Mouse (Mus musculus): ENCODE results near the gene Ptpre. TPM values are rescaled to one million over a fixed set of nuclear protein-coding genes. Genes with fewer than 3 reads are reported as not detected.

The Ptpre gene
- polyA plus RNA-seq, 1 experiment from 2014 or later: 1.9 TPM

DNA sequence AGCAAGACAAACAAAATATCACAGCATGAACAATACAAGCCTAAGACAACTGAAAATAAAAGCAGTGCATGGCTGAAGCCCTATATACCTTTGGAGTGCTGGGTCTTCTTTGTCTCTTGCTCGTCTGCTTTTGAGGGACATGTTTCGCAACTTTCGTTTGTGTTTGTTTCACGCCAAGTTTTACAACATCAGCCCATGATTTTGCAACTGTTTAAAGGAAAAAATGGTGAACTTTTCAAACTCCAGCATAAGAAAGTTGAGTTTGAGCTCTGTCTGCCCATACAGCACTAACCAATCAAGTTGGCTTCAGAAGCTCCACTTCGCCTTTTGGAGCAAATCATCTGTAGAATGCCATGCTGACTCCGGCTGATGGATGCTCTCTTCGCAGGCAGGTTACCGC is 167.0 kb downstream of the Ptpre start:
- DNase-seq (ENCODE audit: low spot score) (no peak), ATAC-seq (no peak)
- Histone ChIP-seq H3K36me3 (ENCODE audit: control insufficient read depth, insufficient read depth, low read length) (peaks cover 96% of the 10 kb centered on the region), H3K4me1 (ENCODE audit: control insufficient read depth, insufficient read depth, low read length) (no peaks in the 10 kb centered on the region), H3K4me2 (ENCODE audit: low read length) (no peak overlapping the region), H3K27ac (ENCODE audit: low read depth, low read length) (no peak overlapping the region), H3K27me3 (replicated peaks; ENCODE audit: control insufficient read depth, insufficient read depth, low read length) (no peaks in the 10 kb centered on the region), H3K9me3 (replicated peaks; ENCODE audit: control insufficient read depth, low read length) (no peaks in the 10 kb centered on the region), H3K9ac (ENCODE audit: low read length) (no peak overlapping the region), H3K4me3 (ENCODE audit: low read depth, low read length) (no peak overlapping the region)
- WGBS: 91% methylated on average over 8 of the region's 8 CpGs

DNA sequence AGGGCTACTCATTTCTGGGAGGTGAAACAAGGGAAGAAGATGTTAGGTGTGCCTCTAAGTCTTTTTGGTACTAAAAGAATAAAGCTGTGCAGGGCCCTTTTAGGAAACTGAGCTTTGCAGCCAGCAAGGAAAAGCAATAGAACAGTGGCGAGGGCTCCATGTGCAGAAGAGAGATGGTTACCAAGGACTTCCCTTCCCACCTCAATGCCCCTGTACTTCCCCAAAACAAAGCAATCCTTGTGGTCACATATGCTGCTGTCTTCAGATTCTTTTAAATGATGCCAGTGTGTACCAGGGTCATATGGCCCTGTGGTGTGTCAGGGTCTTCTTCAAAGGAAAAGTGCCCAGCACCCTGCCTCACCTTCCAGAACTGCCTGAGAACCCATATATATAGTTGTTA is 167.8 kb downstream of the Ptpre start:
- H3K9ac ChIP-seq (ENCODE audit: low read length): no peak overlapping the region
- DNase-seq (ENCODE audit: low spot score) (no peak), ATAC-seq (no peak)
- H3K36me3 ChIP-seq (ENCODE audit: control insufficient read depth, insufficient read depth, low read length): peaks cover 89% of the 10 kb centered on the region
- no peak overlapping the region for H3K27ac ChIP-seq (ENCODE audit: low read depth, low read length)
- H3K27me3 ChIP-seq (replicated peaks; ENCODE audit: control insufficient read depth, insufficient read depth, low read length): no peaks in the 10 kb centered on the region
- H3K4me1 ChIP-seq (ENCODE audit: control insufficient read depth, insufficient read depth, low read length): no peaks in the 10 kb centered on the region
- 96% methylated on average over 1 of the region's 1 CpGs for WGBS
- H3K4me3 ChIP-seq (ENCODE audit: low read depth, low read length): no peak overlapping the region
- no peak overlapping the region for H3K4me2 ChIP-seq (ENCODE audit: low read length)
- no peaks in the 10 kb centered on the region for H3K9me3 ChIP-seq (replicated peaks; ENCODE audit: control insufficient read depth, low read length)

- H3K9me3 ChIP-seq (replicated peaks; ENCODE audit: control insufficient read depth, low read length): no peaks in the 10 kb centered on the region
- no peaks in the 10 kb centered on the region for H3K27me3 ChIP-seq (replicated peaks; ENCODE audit: control insufficient read depth, insufficient read depth, low read length)
- no peak overlapping the region for H3K9ac ChIP-seq (ENCODE audit: low read length)
- no peak overlapping the region for H3K4me3 ChIP-seq (ENCODE audit: low read depth, low read length)
- H3K36me3 ChIP-seq (ENCODE audit: control insufficient read depth, insufficient read depth, low read length): peaks cover 82% of the 10 kb centered on the region
- ATAC-seq (no peak), DNase-seq (ENCODE audit: low spot score) (no peak)
- H3K4me1 ChIP-seq (ENCODE audit: control insufficient read depth, insufficient read depth, low read length): no peaks in the 10 kb centered on the region
- H3K4me2 ChIP-seq (ENCODE audit: low read length): no peak overlapping the region
- H3K27ac ChIP-seq (ENCODE audit: low read depth, low read length): no peak overlapping the region
- 94% methylated on average over 6 of the region's 6 CpGs for WGBS
These were observed 168.5 kb downstream of the Ptpre start for GRCm38 (mm10) chr7:135705753-135706152.

GRCm38 (mm10) chr7:135710702-135711101 is 173.4 kb downstream of the Ptpre start:
- no peak overlapping the region for H3K4me2 ChIP-seq (ENCODE audit: low read length)
- ATAC-seq (no peak), DNase-seq (ENCODE audit: low spot score) (no peak)
- H3K36me3 ChIP-seq (ENCODE audit: control insufficient read depth, insufficient read depth, low read length): peaks cover 36% of the 10 kb centered on the region
- 69% methylated on average over 2 of the region's 2 CpGs for WGBS
- H3K9ac ChIP-seq (ENCODE audit: low read length): no peak overlapping the region
- peaks cover 10% of the 10 kb centered on the region; the same call in 1 of the 2 replicates for H3K4me1 ChIP-seq (ENCODE audit: control insufficient read depth, insufficient read depth, low read length)
- H3K27ac ChIP-seq (ENCODE audit: low read depth, low read length): no peak overlapping the region
- H3K27me3 ChIP-seq (replicated peaks; ENCODE audit: control insufficient read depth, insufficient read depth, low read length): no peaks in the 10 kb centered on the region
- no peaks in the 10 kb centered on the region for H3K9me3 ChIP-seq (replicated peaks; ENCODE audit: control insufficient read depth, low read length)
- no peak overlapping the region for H3K4me3 ChIP-seq (ENCODE audit: low read depth, low read length)

- Histone ChIP-seq H3K4me3 (ENCODE audit: low read depth, low read length) (0 out of 2 replicates have a peak overlapping the region, but pooled peaks have one; percentile 82), H3K36me3 (ENCODE audit: control insufficient read depth, insufficient read depth, low read length) (peaks cover 18% of the 10 kb centered on the region), H3K4me1 (ENCODE audit: control insufficient read depth, insufficient read depth, low read length) (peaks cover 14% of the 10 kb centered on the region; the same call in 1 of the 2 replicates), H3K27ac (ENCODE audit: low read depth, low read length) (no peak overlapping the region), H3K9me3 (replicated peaks; ENCODE audit: control insufficient read depth, low read length) (no peaks in the 10 kb centered on the region), H3K27me3 (replicated peaks; ENCODE audit: control insufficient read depth, insufficient read depth, low read length) (no peaks in the 10 kb centered on the region), H3K9ac (ENCODE audit: low read length) (no peak overlapping the region), H3K4me2 (ENCODE audit: low read length) (peak overlapping the region; percentile 78)
- WGBS: 66% methylated on average over 1 of the region's 1 CpGs
- ATAC-seq (no peak), DNase-seq (ENCODE audit: low spot score) (no peak)
These were observed 175.3 kb downstream of the Ptpre start for GRCm38 (mm10) chr7:135712534-135712933.

DNA sequence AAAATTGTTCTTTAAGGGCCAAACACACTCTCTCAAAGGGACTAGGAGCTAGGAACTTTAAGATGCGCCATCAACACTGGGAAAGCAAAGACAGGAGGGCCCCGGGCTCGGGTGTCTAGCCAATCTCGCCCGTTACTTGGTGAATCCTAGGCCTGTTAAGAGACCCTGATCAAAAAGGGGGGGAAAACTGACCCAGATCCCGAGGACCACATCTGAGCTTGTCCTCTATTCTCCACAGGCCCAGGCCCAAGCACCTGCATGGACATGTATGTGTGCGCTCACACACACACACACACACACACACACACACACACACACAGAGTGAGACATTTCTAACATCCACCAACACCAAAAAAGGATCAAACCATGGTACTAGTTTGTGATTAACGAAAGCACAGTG is 176.0 kb downstream of the Ptpre start:
- 65% methylated on average over 8 of the region's 8 CpGs for WGBS
- Histone ChIP-seq H3K36me3 (ENCODE audit: control insufficient read depth, insufficient read depth, low read length) (peaks cover 11% of the 10 kb centered on the region; the same call in 1 of the 2 replicates), H3K4me3 (ENCODE audit: low read depth, low read length) (peak overlapping the region; percentile 82), H3K27ac (ENCODE audit: low read depth, low read length) (no peak overlapping the region), H3K4me1 (ENCODE audit: control insufficient read depth, insufficient read depth, low read length) (peaks cover 14% of the 10 kb centered on the region; the same call in 1 of the 2 replicates), H3K27me3 (replicated peaks; ENCODE audit: control insufficient read depth, insufficient read depth, low read length) (no peaks in the 10 kb centered on the region), H3K9me3 (replicated peaks; ENCODE audit: control insufficient read depth, low read length) (no peaks in the 10 kb centered on the region), H3K4me2 (ENCODE audit: low read length) (peak overlapping the region; percentile 78), H3K9ac (ENCODE audit: low read length) (no peak overlapping the region; the same call in 1 of the 2 replicates)
- no peak for ATAC-seq
- DNase-seq (ENCODE audit: low spot score): no peak

- Histone ChIP-seq H3K9me3 (replicated peaks; ENCODE audit: control insufficient read depth, low read length) (no peaks in the 10 kb centered on the region), H3K4me2 (ENCODE audit: low read length) (peak overlapping the region; percentile 78), H3K4me1 (ENCODE audit: control insufficient read depth, insufficient read depth, low read length) (peaks cover 14% of the 10 kb centered on the region; the same call in 1 of the 2 replicates), H3K4me3 (ENCODE audit: low read depth, low read length) (peak overlapping the region; percentile 82), H3K9ac (ENCODE audit: low read length) (peak overlapping the region; percentile 85), H3K36me3 (ENCODE audit: control insufficient read depth, insufficient read depth, low read length) (no peaks in the 10 kb centered on the region), H3K27me3 (replicated peaks; ENCODE audit: control insufficient read depth, insufficient read depth, low read length) (no peaks in the 10 kb centered on the region), H3K27ac (ENCODE audit: low read depth, low read length) (no peak overlapping the region)
- ATAC-seq: no peak
- 2% methylated on average over 7 of the region's 7 CpGs for WGBS
- DNase-seq (ENCODE audit: low spot score): peak; percentile 21
These were observed 177.9 kb downstream of the Ptpre start for GRCm38 (mm10) chr7:135715166-135715565.

DNA sequence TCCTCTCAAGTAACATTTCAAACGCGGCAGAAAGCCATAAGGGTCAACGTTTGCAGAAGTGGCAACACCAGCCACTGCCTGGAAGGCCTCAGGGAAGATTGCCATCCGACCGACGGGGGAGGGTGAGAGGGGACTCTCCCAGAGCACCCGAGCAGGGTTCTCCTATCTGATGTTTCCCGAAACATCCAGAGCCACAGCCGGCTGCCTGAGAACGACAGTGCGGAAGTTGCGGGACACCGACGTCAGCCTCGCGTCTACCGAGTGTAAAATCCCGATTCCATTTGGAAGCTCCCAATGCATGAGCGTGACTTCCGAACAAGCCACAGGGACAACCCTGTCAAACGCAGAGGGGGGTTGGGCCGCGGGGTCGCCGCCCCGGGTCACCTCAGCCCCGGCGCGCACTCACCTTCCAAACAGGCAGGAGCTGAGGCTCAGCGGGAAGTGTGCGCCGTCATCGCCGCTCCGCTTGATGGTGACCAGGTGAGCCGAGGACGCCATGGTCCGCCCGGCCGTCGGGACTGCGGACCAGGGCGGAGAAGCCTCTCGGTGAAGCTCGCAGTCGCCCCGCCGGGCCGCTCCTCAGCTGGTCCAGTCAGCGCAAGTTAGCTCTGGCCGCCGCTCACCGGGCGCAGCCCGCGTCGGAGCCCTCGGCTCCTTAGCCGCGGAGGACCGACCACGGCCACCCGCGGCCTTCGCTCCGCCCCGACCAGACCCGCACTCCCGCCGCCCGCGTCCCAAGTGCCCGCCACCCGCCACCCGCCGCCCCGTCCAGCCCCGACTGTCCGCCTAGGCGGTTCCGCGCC is 178.6 kb downstream of the Ptpre start, which contains the start of gene Mki67:
TSS of gene Mki67 (minus strand) at position 720 of the 803 bp plus-strand sequence.
- H3K4me3 ChIP-seq (ENCODE audit: low read depth, low read length): peak within 1 kb of the TSS; percentile 82
- ATAC-seq: no peak; the same call in 1 of the 2 replicates
- H3K36me3 ChIP-seq (ENCODE audit: control insufficient read depth, insufficient read depth, low read length): no peaks in the 10 kb centered on the region
- no peaks in the 10 kb centered on the region for H3K27me3 ChIP-seq (replicated peaks; ENCODE audit: control insufficient read depth, insufficient read depth, low read length)
- H3K4me2 ChIP-seq (ENCODE audit: low read length): peak within 1 kb of the TSS; percentile 78
- peak; percentile 41 for DNase-seq (ENCODE audit: low spot score)
- peaks cover 14% of the 10 kb centered on the region; the same call in 1 of the 2 replicates for H3K4me1 ChIP-seq (ENCODE audit: control insufficient read depth, insufficient read depth, low read length)
- H3K9me3 ChIP-seq (replicated peaks; ENCODE audit: control insufficient read depth, low read length): no peaks in the 10 kb centered on the region
- under 1% methylated on average over 71 of the region's 82 CpGs for WGBS
- peak within 1 kb of the TSS; percentile 85 for H3K9ac ChIP-seq (ENCODE audit: low read length)
- peak within 1 kb of the TSS; percentile 58; the same call in 1 of the 2 replicates for H3K27ac ChIP-seq (ENCODE audit: low read depth, low read length)

DNA sequence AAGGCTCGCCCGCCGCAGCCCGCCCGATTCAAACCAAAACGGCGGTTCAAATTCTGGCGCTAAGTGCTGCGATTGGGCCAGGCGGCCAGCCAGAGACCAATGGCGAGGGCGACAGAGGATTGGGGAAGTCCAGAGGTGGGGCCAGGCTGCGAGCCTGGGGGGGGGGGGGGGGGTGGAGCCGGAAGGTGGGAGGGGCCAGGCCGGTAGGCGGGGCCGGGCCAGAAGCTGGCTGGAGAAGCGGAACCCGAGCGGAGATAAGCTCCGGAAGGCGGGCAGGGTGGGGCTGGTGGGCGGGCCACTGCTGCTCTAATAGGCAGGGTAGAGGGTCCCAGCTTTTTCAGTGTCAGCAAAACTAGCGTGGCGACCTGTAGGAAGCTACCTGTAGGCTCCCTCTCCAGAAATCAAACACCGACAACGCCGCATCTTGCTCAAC is 179.2 kb downstream of the Ptpre start:
- Histone ChIP-seq H3K27ac (ENCODE audit: low read depth, low read length) (0 out of 2 replicates have a peak overlapping the region, but pooled peaks have one; percentile 58), H3K9me3 (replicated peaks; ENCODE audit: control insufficient read depth, low read length) (no peaks in the 10 kb centered on the region), H3K4me2 (ENCODE audit: low read length) (peak overlapping the region; percentile 78), H3K4me3 (ENCODE audit: low read depth, low read length) (peak overlapping the region; percentile 82), H3K4me1 (ENCODE audit: control insufficient read depth, insufficient read depth, low read length) (peaks cover 14% of the 10 kb centered on the region; the same call in 1 of the 2 replicates), H3K9ac (ENCODE audit: low read length) (peak overlapping the region; percentile 85; the same call in 1 of the 2 replicates), H3K27me3 (replicated peaks; ENCODE audit: control insufficient read depth, insufficient read depth, low read length) (no peaks in the 10 kb centered on the region), H3K36me3 (ENCODE audit: control insufficient read depth, insufficient read depth, low read length) (no peaks in the 10 kb centered on the region)
- ATAC-seq: peak; percentile 97
- under 1% methylated on average over 26 of the region's 28 CpGs for WGBS
- peak; percentile 98 for DNase-seq (ENCODE audit: low spot score)

Measured in forebrain, embryonic 14.5 days (tissue).